Mouse (Mus musculus): ENCODE measurements around the gene Efna1.

The Efna1 gene

DNA sequence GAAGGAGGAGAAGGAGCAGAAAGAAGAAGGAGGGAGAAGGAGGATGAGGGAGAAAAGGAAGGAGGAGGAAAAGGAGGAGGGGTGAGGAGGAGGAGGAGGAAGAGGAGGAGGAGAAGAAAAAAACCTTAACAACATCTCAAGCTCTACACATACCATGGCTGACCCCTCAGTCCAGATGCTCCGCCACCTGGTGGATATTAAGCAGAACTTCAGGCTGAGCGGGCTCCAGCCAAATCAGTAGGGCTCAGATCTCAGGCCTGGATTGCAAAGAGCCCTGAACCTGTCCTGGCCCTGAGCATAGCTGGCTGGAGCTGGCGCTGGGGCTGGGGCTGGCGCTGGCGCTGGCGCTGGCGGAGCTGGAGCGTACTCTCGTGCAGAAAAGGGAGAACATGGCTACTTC, 27.1 kb upstream of the Efna1 start:
- peak; percentile 60 for DNase-seq (ENCODE audit: low read depth, low spot score)

DNA sequence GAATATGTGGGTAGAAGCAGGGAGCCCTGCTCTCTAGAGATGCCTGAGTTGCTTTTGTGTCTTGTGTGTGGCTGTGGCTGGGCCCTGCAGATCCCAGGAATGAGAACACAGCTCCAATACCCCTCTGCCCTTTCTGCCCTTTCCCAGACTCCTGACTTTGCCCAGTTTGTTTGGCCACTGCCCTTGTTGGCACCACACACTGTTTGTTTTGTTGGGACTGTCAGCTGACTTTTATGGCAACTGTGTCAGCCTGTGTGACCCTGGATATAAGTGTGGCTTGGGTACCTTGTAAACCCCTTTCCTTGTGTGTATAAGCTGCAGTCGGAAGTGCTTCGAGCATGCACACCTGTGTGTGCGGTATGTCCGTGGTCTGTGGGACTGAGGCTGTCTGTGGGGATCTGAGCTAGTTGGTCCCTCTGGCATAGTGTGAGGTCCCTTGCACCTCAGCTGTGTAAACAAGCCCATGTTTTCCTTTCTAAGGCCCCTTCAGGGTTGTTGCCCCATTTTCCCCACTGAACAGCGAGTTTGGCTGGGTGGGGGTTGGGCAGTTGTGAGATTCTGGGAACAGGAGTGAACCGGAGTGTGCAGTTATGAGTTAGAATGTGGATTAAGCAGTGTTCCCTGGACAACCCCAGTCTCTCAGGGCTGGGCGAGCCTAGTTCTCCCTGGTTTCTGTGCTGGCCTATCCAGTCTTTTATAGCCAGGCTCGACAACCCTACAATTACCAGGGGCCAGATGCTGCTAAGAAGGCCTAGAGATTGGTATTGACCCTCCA, 24.8 kb upstream of the Efna1 start:
- no peak for DNase-seq (ENCODE audit: low read depth, low spot score)

DNA sequence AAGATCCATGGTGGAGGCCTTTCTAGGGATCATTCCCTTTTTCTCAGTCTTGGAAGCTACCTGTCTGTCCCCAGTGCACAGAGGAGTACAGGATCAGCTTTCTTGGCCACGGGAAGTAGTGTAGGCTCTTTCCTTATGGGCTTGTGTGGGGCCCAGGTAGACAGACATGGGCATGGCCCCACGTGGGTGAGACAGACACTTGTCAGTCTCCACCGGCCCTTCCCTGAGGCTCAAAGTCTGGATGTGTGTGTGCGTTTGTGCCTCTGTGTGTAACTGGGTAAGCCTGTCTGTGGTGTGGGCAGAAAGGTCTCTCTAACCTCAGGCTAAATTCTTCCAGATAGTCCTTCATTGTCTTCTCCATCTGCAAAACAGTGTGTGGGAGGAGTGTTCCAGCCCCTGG, 24.2 kb upstream of the Efna1 start:
- DNase-seq (ENCODE audit: low read depth, low spot score) = no peak

DNA sequence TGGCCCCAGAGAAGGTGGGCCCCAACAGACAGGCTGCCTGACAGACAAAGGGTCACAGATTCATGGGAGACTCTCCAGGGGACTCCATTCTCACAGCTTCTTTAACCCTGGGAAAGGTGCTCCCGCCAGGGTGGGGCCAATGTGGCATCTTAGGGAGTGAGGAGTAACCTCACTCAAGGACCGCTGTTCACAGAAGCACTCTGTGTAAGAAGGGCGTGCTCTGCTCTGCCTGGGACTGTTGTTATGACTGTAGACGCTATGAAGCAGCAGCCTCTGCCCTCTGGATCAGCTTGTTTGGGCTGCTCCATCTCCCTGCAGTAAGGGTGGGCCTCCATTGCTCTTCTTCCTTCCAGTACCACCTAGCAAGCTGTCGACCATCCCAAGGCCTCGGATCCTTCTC, 23.5 kb upstream of the Efna1 start:
- no peak for DNase-seq (ENCODE audit: low read depth, low spot score)

DNA sequence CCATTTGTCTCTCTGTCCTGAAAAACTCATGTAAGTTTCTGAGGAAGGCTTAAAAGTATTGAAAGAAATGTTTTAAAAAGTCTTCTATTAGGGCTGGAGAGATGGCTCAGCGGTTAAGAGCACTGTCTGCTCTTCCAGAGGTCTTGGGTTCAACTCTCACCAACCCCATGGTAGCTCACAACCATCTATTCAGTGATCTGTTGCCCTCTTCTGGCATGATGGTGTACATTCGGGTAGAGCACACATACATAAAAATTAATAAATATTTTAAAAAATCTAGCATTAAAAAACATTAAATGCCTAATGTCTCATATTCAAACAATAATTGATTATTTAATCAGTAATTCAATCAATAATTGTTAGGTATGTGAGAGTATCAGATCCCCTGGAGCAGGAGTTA, 19.6 kb upstream of the Efna1 start:
- DNase-seq (ENCODE audit: low read depth, low spot score) = no peak

DNA sequence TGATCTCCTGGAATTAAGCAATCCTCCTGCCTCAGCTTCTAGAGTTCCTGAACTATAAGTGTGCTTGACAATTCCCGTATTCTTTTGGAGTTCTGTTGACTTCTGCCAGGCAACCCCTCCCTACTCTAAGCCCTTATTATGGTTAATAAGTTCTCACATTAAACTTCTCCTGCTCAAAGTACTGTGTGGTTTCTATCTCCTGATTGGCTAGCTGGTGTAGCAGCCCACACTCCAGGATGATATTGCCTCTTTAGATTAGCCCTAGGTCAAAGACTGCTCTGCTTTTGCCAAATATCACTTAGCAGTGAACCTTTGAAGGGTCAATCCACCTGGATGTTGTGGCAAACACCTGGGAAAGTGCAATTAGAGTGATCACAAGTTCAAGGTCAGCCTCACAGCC, 19.1 kb upstream of the Efna1 start:
- DNase-seq (ENCODE audit: low read depth, low spot score) = no peak

DNA sequence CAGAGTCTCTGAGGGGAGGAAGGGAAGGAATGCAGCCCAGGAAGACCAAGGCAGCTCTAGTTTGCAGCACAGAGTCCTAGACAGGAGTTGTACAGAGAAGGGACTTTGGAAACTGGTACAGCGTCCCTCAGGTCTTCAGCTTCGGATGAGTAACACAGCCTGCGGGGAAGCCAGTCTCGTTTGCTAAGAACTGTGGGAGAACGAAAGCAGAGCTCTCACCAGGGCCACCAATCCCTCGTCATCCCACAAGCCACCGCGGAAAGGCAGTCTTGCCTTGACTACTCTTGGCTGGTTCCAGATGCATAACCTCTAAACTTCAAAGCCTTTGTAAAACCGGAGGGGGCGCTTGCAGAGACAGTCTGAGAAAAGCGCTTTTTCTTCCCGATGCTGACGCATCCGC, 18.6 kb upstream of the Efna1 start:
- DNase-seq (ENCODE audit: low read depth, low spot score) = no peak

DNA sequence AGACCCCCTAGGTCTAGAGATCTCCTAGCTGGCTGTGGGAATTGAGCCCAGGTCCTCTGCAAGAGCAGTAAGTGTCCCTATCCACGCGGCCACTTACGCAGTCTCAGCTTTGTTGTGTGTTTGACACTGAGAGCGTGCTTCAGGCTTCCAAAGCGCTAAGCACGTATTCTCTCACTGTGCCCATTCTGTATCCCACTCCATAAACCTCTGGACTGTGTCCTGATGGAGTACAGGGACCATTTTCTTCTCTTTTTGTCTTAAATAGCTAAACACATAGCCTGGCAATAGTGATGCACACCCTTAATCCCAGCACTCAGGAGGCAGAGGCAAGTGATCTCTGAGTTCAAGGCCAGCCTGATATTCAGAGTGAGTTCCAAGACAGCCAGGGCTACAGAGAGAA, 18.0 kb upstream of the Efna1 start:
- no peak for DNase-seq (ENCODE audit: low read depth, low spot score)

DNA sequence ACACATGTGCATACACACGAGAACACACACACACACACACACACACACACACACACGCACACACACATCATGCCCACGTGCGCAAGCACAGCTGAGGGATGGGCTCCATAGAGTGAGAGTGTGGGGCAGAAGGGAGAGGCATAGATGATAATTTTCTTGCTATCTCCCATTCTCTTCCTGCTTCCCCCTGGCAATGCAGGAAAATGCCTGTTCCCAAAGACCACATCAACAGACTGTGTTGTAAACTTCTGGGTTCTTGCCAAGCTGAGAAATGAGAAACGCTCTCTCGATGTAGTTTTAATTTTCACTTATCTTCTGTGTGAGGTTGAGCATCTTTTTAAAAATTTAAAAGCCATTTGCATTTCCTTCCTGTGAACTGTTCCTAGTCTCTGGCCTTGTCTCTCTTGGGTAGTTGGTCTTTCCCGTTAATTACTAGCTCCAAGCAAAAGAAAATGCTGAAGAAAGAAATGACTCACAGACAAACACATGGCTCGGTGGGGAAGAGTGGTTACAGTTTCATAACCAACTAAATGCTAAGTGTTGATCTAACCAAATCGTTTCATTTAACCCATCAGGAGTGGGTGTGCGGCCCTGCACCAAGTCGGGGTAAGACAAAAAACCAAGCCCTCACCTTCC, 15.9 kb upstream of the Efna1 start:
- no peak for DNase-seq (ENCODE audit: low read depth, low spot score)

DNA sequence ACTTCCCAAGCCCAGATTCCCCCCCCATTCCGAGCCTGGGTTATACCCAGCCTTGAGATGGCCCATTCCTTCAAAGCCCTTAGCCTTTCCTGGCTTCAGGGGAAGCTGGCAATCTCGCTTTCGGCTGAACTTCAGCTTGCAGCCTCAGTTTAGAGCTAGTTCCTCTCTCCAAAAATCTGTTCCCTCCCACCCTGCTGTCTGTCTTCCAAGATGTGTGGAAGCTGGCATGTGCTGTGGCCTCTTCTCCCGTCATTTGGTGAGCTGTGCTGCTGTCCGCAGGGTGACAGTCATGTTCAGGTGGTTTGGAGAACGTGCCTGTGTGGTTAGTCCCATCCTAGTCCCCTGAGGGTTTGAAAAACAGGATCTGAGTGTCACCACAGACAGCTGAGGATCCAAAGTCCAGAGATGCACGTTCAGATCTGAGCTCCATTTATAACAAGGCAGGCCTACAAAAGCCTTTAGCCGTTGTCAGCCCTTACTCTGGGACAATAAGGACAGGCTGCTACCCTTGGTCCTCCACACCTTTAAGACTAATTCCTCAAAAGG, 14.8 kb upstream of the Efna1 start:
- DNase-seq (ENCODE audit: low read depth, low spot score) = no peak

DNA sequence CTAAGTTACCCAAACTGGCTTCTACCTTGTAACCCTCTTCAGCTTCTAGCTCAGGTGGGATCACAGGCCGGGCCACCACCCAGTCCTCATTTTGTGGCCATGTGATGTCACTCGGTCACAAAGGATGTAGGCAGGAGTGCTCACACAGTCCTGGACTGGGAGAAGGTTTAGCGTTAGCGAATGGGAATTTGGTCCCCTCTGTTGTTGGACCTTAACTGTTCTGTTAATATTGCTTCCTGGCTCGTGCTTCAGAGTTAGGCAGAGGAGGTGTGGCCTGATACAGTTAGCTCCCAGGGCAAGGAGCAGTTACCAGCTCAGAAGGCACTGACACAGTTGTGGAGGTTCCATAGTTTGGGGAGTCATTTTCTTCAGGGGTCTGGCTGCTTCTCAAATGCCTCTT, 13.3 kb upstream of the Efna1 start:
- DNase-seq (ENCODE audit: low read depth, low spot score) = no peak

DNA sequence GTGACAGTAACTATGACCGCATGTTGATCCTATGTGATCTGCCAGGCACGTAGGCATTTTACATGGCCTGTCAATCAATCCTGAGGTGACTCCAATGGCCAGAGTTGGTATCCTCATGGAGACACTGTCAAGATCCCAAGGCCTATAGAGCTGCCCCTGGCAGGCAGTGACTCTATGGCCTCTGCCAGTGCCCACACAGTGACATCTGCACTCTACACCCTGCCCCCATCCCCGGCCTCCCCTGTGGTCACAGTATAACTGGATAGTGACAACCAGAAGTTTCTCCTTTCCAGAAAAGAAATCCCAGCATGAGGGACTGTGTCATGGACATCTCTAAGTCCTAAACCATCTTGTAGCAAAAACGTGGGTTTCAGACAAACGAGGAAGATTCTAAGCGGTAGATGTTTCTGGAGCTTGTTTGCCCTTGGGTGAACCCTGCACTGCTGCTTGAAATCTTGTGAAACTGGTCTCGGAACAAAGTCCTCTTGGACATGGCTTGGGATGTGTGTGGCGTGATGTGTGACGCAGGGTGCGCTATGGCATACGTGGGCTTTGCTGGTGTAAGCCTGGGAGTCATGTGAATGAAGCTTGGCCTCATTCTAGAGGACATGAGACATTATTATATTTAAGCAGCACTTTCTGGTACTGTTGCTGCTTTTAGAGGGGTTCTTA, 12.4 kb upstream of the Efna1 start:
- no peak for DNase-seq (ENCODE audit: low read depth, low spot score)

DNA sequence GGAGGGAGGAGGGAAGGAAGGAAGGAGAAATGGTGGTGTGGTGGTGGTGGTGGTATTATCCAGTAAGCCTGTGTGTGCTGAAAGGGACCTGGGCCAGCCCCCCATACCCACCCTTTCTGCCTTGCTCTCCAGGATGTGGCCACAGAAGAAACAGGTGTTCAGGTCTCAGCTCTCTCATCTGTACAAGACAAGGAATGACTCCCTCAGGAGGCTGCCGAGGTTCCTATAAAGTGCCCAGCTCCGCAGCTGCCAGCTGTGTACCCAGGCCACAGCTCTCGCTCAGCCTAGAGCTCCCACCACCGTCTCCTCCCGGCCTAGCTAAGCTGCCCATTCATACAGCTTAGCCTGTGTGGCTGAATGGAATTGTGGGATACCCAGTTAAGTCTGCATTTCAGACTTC, 11.4 kb upstream of the Efna1 start:
- DNase-seq (ENCODE audit: low read depth, low spot score) = no peak

DNA sequence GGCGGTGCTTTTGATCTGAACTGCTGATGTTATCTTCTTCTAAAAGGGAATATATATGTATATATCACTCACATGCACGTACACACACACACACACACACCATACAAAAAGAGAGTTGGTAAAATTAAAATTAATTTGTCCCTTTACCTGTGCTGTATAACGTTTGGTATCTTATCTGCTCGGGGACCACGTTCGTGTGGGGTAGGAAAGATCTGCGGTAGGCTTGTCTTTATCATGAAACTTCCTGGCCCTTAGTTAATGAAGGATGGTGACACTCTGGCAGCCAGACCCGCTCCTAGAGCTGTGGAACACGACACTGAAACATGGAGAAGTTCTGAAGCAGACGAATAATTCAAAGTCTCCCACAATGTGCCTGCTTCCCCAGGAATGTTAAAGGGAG, 10.9 kb upstream of the Efna1 start:
- DNase-seq (ENCODE audit: low read depth, low spot score) = no peak

DNA sequence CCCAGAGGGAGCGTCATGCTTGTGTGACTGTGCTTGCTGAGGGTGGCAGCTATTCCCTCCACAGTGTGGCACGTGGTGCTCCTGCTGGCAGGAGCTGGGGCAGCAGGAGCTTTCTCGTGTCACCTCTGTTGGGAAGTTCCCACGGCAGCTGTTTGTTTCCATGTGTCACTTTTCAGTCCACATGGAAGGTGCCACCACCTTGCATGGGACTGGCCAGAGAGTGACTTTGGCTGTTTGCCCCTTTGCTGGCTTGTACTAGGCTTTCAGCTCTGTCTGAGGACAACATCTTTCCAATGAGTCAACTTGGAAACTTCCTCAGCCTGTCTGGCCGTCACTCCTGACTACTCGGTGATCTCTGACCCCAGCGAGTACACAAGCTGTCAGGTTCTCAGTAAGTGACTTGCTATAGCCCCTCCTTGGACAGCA, 7.6 kb upstream of the Efna1 start:
- DNase-seq (ENCODE audit: low read depth, low spot score) = no peak

DNA sequence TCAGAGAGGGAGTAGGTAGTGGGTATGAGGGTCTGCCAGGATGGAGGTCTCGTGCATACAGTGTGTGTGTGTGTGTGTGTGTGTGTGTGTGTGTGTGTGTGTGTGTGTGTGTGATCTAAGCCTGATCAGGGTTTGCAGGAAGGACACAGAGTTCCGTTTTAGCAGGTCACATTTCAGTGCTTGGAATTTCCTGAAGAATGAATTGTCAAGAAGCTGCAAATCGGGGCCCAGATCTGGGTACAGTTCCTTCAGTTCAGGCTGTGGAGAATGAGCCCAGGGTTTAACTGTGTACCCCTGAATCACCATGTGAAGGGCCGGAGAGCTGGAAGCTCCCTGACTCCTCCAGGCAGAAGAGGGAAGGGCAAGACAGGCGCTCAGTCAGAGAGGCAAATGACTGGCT, 6.3 kb upstream of the Efna1 start:
- DNase-seq (ENCODE audit: low read depth, low spot score) = no peak

DNA sequence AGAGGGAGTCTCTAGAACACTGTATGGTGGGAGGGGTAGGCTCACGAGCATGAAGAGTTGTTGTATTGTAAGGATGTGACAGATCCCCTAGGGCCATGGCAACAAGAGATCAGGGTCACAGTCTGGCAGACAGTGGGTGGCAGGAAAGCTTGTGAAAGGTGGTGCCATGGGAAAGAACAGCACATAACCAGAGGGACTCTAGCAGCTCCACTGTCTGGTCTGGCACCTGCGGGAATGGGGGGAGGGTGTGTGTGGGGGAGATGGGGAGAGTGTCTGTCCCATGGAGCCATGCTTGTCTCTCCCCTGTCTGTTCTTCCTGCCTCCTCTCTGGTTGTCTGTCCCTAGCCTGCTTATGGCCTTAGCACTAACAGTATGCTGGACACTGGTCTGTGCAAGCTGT, 4.6 kb upstream of the Efna1 start:
- no peak for DNase-seq (ENCODE audit: low read depth, low spot score)

DNA sequence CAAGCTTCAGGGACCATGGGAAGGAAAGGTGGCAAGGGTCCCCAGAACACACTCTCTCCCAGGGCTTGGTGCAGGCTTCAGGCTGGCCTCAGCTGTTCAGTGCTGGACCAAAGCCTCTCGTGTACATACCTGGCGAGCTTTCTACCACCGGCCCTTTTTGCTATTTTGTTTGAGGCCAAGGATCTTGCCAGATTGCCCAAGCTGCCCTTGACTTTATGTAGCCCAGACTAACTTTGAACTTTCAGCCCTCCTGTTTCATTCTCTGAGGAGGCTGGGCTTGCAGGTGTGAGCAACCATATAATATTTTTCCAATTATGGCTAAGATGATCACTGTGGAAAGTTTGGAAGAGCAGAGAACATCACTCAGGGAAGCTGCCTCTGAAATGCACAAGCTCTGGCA, 3.3 kb upstream of the Efna1 start:
- DNase-seq (ENCODE audit: low read depth, low spot score) = no peak

DNA sequence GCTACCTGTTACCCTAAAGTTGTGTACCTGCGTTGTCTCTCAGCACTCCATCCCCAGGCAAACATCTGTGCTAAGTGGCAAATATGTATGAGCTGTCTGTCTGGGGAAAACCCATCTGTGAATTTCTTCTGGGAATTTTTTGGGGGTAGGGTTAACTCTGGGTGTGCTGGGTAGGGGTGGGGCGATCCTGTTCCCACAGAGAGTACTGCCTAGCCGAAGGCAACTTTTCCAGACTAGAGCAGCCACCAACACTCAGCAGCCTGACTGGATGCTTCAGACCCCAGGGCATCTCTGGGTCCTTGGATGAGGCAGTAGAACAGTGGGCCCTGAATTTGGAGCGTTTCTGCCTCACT, 1.3 kb upstream of the Efna1 start:
- no peak for DNase-seq (ENCODE audit: low read depth, low spot score)

DNA sequence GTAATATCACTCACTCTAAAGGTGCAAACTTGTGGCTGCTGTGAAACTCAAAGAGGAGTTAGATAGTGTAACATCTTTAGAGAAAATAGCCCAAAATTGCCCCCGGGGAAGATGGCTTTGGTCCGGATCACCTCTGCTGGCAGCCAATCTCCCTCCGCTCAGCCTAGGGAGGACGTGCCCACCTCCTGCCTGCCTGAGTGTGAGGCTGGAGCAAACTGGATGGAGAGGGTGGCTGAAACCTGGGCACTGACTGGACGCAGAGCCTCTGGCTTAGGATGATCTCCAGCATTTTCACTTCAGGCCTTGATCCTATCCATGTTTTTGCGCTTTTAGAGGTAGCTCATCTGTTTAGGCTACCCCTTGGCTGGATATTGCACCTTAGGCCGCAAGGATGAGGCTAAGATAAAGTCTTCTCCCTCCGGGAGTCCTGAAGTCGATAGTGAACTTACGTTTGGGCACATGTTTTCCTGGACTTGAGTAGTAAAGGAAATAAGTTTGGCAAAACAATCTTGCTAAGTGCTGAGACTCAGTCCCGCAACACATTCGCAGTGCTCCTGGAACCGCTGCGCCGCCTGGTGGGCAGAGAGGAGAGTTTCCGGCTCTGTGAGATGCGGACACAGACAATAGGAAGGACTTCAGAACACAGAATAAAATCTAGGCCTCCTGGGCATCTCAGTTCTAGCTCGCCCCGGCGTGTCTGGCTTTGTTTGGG, 793 bp upstream of the Efna1 start:
- DNase-seq (ENCODE audit: low read depth, low spot score) = no peak

DNA sequence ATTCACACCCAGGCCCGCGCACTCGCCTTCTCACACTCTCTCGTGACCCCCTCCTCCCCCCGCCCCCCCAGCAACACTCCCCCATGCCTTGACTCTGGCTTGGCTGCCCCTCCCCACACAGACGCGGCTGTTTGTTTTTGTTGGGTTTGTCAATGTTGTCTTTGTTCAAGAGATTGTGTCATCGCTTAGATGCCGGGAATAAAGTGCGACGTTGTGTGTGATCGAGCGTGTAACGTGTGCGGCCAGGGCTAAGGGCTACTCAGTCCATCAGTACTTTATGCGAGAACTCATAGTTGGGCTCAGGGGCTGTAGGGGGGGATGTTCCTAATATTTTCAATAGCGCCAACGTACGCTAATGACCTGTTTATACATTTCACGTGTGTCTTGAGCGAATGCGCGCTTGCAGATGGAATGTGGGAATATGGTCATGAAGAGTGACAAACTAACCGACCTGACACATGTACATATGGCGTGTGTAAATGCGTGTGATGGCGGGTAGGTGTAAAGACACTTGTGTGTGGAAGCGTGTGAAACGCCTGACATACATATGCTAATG, 814 bp downstream of the Efna1 start:
- no peak for DNase-seq (ENCODE audit: low read depth, low spot score)
